Mouse (Mus musculus) thymus, postnatal 4 days (tissue): ENCODE results near the gene Pakap.

Source experiments
- DNase-seq: peaks from one replicate; pipeline ENCODE4 v3.0.0; 2021

Pakap gene

GRCm38 (mm10) chr4:57723659-57724058, 155.7 kb downstream of the Pakap start:
- DNase-seq, result peak; percentile 55

DNA sequence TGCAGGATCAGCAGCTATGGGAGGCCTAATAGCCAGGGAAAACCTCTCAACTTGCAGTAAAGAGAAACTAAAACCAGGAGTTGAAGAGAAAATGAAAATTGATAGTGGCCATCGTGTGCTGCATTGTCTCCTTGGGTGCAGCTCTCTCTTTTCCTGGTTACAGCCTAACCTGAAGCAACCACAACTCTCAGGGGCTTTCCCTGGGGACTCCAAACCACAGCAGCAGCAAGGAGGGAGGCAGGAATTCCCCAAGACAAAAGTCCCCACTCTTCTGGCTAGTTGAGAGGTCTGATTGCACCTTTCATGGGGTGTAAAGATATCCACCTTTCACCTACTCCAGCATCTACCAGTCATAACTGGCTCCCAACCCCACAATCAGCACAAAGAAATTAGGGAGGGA, 157.6 kb downstream of the Pakap start:
- no peak for DNase-seq

GRCm38 (mm10) chr4:57728611-57729183, 160.7 kb downstream of the Pakap start:
- no peak for DNase-seq

DNA sequence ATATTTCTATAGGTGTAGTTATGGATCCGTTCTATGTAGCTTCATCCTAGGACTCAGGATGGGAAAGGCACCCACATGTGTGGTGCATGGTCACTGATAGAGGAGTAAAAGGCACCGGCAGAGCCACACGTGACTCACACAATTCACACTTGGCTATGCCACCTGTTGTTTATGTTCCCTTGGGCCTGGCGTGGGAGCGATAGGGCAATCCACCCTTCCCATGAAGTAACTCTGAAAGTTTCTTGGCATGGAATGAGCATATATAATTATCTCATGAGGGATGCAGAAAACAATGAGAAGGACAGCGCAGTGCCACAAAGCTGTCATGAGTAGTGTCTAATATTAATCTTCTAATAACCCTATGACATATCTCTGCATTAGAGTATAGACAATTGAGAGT, 162.1 kb downstream of the Pakap start:
- DNase-seq, result no peak

GRCm38 (mm10) chr4:57730801-57731598, 163.0 kb downstream of the Pakap start:
- DNase-seq, result peak; percentile 50

- no peak for DNase-seq
These were observed 164.4 kb downstream of the Pakap start for GRCm38 (mm10) chr4:57732351-57732750.

GRCm38 (mm10) chr4:57733445-57733844, 165.5 kb downstream of the Pakap start:
- DNase-seq, result no peak

DNA sequence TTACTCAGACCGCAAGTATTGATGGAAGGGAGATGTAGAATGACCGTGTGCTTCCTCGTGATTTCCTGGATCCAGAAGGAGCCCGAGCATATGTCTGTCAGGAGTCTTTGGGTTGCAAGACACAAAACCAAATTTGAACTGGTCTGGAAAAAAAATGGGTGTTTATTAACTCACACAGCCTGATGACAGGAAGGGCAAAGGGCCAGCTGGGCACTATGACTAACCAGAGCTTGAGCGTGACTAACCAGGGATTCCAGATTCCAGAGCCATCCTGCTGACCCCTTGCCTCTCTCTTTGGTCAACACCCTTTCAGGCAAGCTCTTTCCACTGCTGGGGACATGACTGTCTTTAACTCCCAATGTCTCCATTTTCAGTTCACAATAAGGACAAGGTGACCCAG, 167.4 kb downstream of the Pakap start:
- DNase-seq, result no peak

DNA sequence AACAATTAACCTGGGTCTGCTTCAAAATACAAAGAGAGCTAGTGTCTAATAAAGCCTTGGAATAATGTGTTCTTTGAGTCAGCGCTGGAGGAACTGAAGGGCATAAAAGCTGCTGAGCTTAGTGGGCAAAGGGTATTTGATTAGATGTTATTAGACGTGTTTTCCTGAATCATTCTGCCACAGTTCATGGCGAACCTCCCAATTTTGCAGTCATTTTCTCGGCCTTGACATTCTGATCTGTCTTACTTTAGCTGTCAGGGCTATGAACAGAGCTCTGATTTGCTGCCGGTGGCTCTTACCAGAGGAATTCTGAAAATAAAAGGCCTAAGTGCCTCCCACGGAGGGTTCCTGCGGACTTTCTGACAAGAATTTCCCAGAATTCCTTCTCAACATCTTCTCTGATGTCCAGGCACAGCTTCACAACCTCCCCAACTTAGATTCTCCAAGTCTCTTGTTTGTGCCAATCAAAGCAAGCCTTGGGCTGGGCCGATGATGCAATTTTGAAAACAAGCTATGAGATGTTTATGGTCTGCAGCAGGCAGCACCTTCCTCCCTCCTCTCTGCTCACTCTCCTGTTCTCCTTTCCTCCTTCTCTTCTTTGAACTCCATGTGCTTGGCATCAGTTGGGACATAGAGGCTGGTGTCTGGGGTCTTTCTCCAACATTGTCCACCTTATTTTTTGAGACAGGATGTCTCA, 171.0 kb downstream of the Pakap start:
- no peak for DNase-seq

- no peak for DNase-seq
These were observed 175.4 kb downstream of the Pakap start for GRCm38 (mm10) chr4:57743325-57743929.

- no peak for DNase-seq
These were observed 182.7 kb downstream of the Pakap start for GRCm38 (mm10) chr4:57750651-57751050.

- no peak for DNase-seq
These were observed 183.1 kb downstream of the Pakap start for GRCm38 (mm10) chr4:57751054-57751453.

- no peak for DNase-seq
These were observed 183.6 kb downstream of the Pakap start for GRCm38 (mm10) chr4:57751566-57751965.

DNA sequence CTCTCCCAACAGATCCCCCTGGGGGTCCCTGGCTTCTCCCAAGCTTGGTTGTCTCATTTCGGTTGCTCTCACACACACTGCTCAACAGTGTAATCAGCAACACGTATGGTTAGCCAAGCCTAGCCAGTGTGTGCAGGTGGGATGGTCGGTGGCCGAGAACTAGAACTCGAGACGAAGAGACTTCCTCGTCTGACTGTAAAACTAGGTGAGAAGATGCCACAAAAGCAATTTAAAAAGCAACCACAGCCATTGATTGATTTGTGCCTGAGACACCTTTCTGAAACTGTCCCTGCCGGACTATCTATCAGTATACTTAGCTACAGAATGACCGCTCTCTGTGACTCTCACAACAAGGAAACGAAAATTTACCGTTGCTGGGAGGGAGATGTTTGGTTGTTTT, 187.1 kb downstream of the Pakap start:
- DNase-seq, result no peak

GRCm38 (mm10) chr4:57757997-57758396, 190.0 kb downstream of the Pakap start:
- DNase-seq, result no peak

DNA sequence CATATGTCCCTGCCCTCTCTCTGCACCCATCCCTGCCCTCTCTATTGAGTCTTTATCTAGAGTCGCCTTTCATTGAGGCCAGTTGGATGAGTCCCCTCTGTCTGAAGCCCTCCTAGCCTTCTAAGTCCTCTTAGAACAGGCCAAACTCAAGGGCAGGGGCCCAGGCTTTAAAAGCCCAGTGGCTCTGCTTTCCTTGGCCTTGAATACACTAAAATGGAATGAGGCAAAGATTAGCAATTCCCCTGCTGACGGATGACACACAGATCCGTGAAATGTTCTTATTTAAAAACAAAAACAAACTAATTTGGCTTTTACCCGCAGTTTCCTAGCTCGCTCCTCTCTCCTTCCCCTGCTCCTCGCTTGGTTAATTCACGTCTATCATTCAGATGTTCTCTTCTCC, 194.4 kb downstream of the Pakap start:
- no peak for DNase-seq

GRCm38 (mm10) chr4:57764392-57764791, 196.4 kb downstream of the Pakap start:
- no peak for DNase-seq

GRCm38 (mm10) chr4:57764926-57765325, 196.9 kb downstream of the Pakap start:
- no peak for DNase-seq

GRCm38 (mm10) chr4:57765806-57766205, 197.8 kb downstream of the Pakap start:
- DNase-seq, result no peak

- DNase-seq, result no peak
These were observed 201.0 kb downstream of the Pakap start for GRCm38 (mm10) chr4:57769007-57769406.

DNA sequence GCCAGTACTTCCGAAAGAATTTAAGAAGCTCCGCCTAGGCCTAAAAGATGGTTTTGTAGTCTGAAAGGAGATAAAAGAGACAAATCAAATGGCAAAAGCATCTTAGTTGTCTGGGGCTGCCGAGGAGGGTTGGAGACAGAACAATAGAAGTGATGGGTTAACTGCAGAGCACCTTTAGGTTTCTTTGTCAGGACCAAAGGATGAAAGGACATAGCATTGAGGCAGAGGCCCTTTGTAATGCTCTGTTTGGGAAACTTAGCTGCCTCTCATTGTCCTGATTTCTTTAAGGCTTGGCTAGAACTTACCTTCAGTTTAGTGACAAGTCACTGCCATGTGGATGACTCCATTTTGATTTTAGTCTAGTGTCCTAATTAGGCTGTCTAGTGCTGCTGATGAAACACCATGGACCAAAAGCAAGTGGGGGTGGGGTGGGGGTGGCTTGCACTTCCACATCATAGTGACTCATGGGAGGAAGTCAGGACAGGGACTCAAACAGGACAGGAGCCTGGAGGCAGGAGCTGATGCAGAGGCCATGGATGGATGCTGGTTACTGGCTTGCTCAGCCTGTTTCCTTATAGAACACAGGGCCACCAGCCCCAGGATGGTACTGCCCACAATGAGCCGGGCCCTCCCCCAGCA, 202.3 kb downstream of the Pakap start:
- no peak for DNase-seq

- no peak for DNase-seq
These were observed 203.7 kb downstream of the Pakap start for GRCm38 (mm10) chr4:57771558-57772219.
